ENCODE assay signal across 20 mouse cellular contexts in genomic region chr10:116562210-116562609, GRCm38 (mm10). TPM values are rescaled to one million over a fixed set of nuclear protein-coding genes. Genes with fewer than 3 reads are reported as not detected.
A peak's percentile ranks its signal among the peaks of the same experiment; 100 is the strongest.
DNase-seq lines count a peak whose midpoint lies in the region; ATAC-seq and TF ChIP-seq lines count a peak whose summit lies in the region.
"Had no signal": no experiment of that assay in that cellular context is flagged by ENCODE, and none has a peak within 500 bp of the region (broad histone marks: within the 10 kb centered on the region; RNA-seq: fewer than 3 reads in every experiment).

No protein-coding gene starts in this region.

- TF ChIP-seq POLR2A in MEL (IDR thresholded peaks at IDR 0.05; ENCODE audit: control insufficient read depth in 1 of 2, insufficient read depth in 1 of 2, low read depth in 1 of 2, low read length in 2 of 2, poor library complexity in 1 of 2): no peak

- TF ChIP-seq RAD21 in MEL (IDR thresholded peaks at IDR 0.05; ENCODE audit: low read depth, low read length): no peak

- H3K9me3 ChIP-seq in forebrain, embryonic 14.5 days (replicated peaks; ENCODE audit: control insufficient read depth, low read length): no peaks in the 10 kb centered on the region; the same call in 1 of the 2 replicates
- peaks cover 2% of the 10 kb centered on the region; the same call in 1 of the 2 replicates for H3K9me3 ChIP-seq in forebrain, embryonic 15.5 days
- no peaks in the 10 kb centered on the region for H3K9me3 ChIP-seq in midbrain, embryonic 15.5 days
- no peaks in the 10 kb centered on the region for H3K9me3 ChIP-seq in midbrain, embryonic 16.5 days (replicated peaks; ENCODE audit: control insufficient read depth, low read length, poor library complexity, severe bottlenecking)
- H3K9me3 ChIP-seq in MEL (replicated peaks; ENCODE audit: insufficient read depth, low read length): no peaks in the 10 kb centered on the region
- H3K9me3 ChIP-seq: heart, embryonic 15.5 days; liver, embryonic 13.5 days; neural tube, embryonic 13.5 days; stomach, embryonic 15.5 days had no signal

- no peaks in the 10 kb centered on the region for H3K27me3 ChIP-seq in forebrain, embryonic 14.5 days (replicated peaks; ENCODE audit: control insufficient read depth, insufficient read depth, low read length)
- no peaks in the 10 kb centered on the region for H3K27me3 ChIP-seq in forebrain, embryonic 15.5 days
- no peaks in the 10 kb centered on the region for H3K27me3 ChIP-seq in midbrain, embryonic 15.5 days (replicated peaks)
- H3K27me3 ChIP-seq in midbrain, embryonic 16.5 days (ENCODE audit: control insufficient read depth, insufficient read depth, low read depth, low read length): no peaks in the 10 kb centered on the region
- no peaks in the 10 kb centered on the region for H3K27me3 ChIP-seq in MEL (ENCODE audit: control insufficient read depth in 1 of 2, insufficient read depth in 2 of 2, low read length in 2 of 2)
- H3K27me3 ChIP-seq: heart, embryonic 15.5 days; liver, embryonic 13.5 days; neural tube, embryonic 13.5 days; stomach, embryonic 15.5 days had no signal

- 17% methylated on average over 4 of the region's 4 CpGs for WGBS in forebrain, embryonic 14.5 days
- 12% methylated on average over 4 of the region's 4 CpGs for WGBS in forebrain, embryonic 15.5 days
- WGBS in midbrain, embryonic 15.5 days: 16% methylated on average over 4 of the region's 4 CpGs
- 18% methylated on average over 4 of the region's 4 CpGs for WGBS in midbrain, embryonic 16.5 days

- DNase-seq in forebrain, embryonic 14.5 days (ENCODE audit: low spot score): no peak
- DNase-seq in MEL (ENCODE audit: low read depth, low spot score): no peak
- DNase-seq in layer of hippocampus, adult 8-10 months (ENCODE audit: low spot score in 2 of 2): no peak
- no peak for DNase-seq in urinary bladder, postnatal 25 days (ENCODE audit: low spot score)
- DNase-seq: heart, adult 11 months; kidney, postnatal 14 days; liver, embryonic 13.5 days; lung, postnatal 14 days; right cerebral cortex, postnatal 4 days; thymus, postnatal 36 days had no signal

- no peak overlapping the region for H3K27ac ChIP-seq in forebrain, embryonic 14.5 days (ENCODE audit: low read depth, low read length)
- no peak overlapping the region for H3K27ac ChIP-seq in forebrain, embryonic 15.5 days (replicated peaks)
- no peak overlapping the region for H3K27ac ChIP-seq in midbrain, embryonic 15.5 days
- H3K27ac ChIP-seq in midbrain, embryonic 16.5 days (ENCODE audit: low read length): no peak overlapping the region
- no peak overlapping the region for H3K27ac ChIP-seq in MEL (ENCODE audit: control insufficient read depth, low read depth, low read length)
- H3K27ac ChIP-seq: forebrain, embryonic 10.5 days; heart, embryonic 15.5 days; hindbrain, embryonic 14.5 days; liver, embryonic 13.5 days; neural tube, embryonic 13.5 days; stomach, embryonic 15.5 days had no signal

- H3K79me2 ChIP-seq in MEL (ENCODE audit: control insufficient read depth, insufficient read depth, low read length, poor library complexity): peaks cover 64% of the 10 kb centered on the region

- TF ChIP-seq CTCF in MEL (IDR thresholded peaks at IDR 0.05 in 2 of 3, conservative IDR thresholded peaks at IDR 0.05 in 1 of 3; ENCODE audit: control insufficient read depth in 1 of 3, insufficient read depth in 1 of 3, low read depth in 2 of 3, low read length in 3 of 3, poor library complexity in 1 of 3, severe bottlenecking in 1 of 3): no peak

- no peak overlapping the region for H3K4me3 ChIP-seq in forebrain, embryonic 14.5 days (ENCODE audit: low read depth, low read length)
- no peak overlapping the region for H3K4me3 ChIP-seq in forebrain, embryonic 15.5 days
- no peak overlapping the region for H3K4me3 ChIP-seq in midbrain, embryonic 15.5 days
- no peak overlapping the region for H3K4me3 ChIP-seq in midbrain, embryonic 16.5 days (ENCODE audit: low read depth, low read length)
- H3K4me3 ChIP-seq in MEL (ENCODE audit: control insufficient read depth in 1 of 2, insufficient read depth in 1 of 2, low read depth in 2 of 2, low read length in 2 of 2): no peak overlapping the region
- H3K4me3 ChIP-seq: forebrain, embryonic 10.5 days; heart, embryonic 15.5 days; liver, embryonic 13.5 days; neural tube, embryonic 13.5 days; stomach, embryonic 15.5 days had no signal

- no peak overlapping the region for H3K4me2 ChIP-seq in forebrain, embryonic 14.5 days (ENCODE audit: low read length)
- H3K4me2 ChIP-seq in forebrain, embryonic 15.5 days (replicated peaks): no peak overlapping the region
- H3K4me2 ChIP-seq in midbrain, embryonic 15.5 days: no peak overlapping the region
- H3K4me2 ChIP-seq in midbrain, embryonic 16.5 days (ENCODE audit: low read length): no peak overlapping the region
- H3K4me2 ChIP-seq: heart, embryonic 15.5 days; hindbrain, embryonic 14.5 days; liver, embryonic 13.5 days; neural tube, embryonic 13.5 days; stomach, embryonic 15.5 days had no signal

- H3K4me1 ChIP-seq in forebrain, embryonic 14.5 days (ENCODE audit: control insufficient read depth, insufficient read depth, low read length): 0 out of 2 replicates have a peak, but pooled peaks cover 5% of the 10 kb centered on the region
- peaks cover 14% of the 10 kb centered on the region for H3K4me1 ChIP-seq in forebrain, embryonic 15.5 days
- peaks cover 3% of the 10 kb centered on the region; the same call in 1 of the 2 replicates for H3K4me1 ChIP-seq in midbrain, embryonic 15.5 days
- no peaks in the 10 kb centered on the region for H3K4me1 ChIP-seq in midbrain, embryonic 16.5 days (ENCODE audit: control insufficient read depth, insufficient read depth, low read length)
- peaks cover 6 to 13% of the 10 kb centered on the region in 2 experiments for H3K4me1 ChIP-seq in MEL (ENCODE audit: control insufficient read depth in 1 of 2, insufficient read depth in 2 of 2, low read length in 2 of 2)
- H3K4me1 ChIP-seq: stomach, embryonic 15.5 days had no signal

- no peak for TF ChIP-seq EP300 in MEL (IDR thresholded peaks at IDR 0.05; ENCODE audit: low read depth in 1 of 2, low read length in 2 of 2)

- H3K9ac ChIP-seq in forebrain, embryonic 14.5 days (ENCODE audit: low read length): no peak overlapping the region
- no peak overlapping the region for H3K9ac ChIP-seq in forebrain, embryonic 15.5 days (replicated peaks)
- no peak overlapping the region for H3K9ac ChIP-seq in midbrain, embryonic 15.5 days
- H3K9ac ChIP-seq in midbrain, embryonic 16.5 days (ENCODE audit: low read depth, low read length): no peak overlapping the region
- H3K9ac ChIP-seq in MEL (ENCODE audit: control insufficient read depth, low read depth, low read length, poor library complexity, severe bottlenecking): no peak overlapping the region
- H3K9ac ChIP-seq: heart, embryonic 15.5 days; hindbrain, embryonic 14.5 days; liver, embryonic 13.5 days; neural tube, embryonic 13.5 days; stomach, embryonic 15.5 days had no signal

- no peaks in the 10 kb centered on the region for H3K36me3 ChIP-seq in forebrain, embryonic 14.5 days (ENCODE audit: control insufficient read depth, insufficient read depth, low read length)
- H3K36me3 ChIP-seq in forebrain, embryonic 15.5 days: 0 out of 2 replicates have a peak, but pooled peaks cover 2% of the 10 kb centered on the region
- H3K36me3 ChIP-seq in midbrain, embryonic 15.5 days (replicated peaks): no peaks in the 10 kb centered on the region
- no peaks in the 10 kb centered on the region for H3K36me3 ChIP-seq in midbrain, embryonic 16.5 days (ENCODE audit: control insufficient read depth, insufficient read depth, low read length)
- H3K36me3 ChIP-seq in MEL (ENCODE audit: control insufficient read depth in 1 of 2, insufficient read depth in 2 of 2, low read length in 2 of 2): peaks cover 2 to 12% of the 10 kb centered on the region in 2 experiments; a peak in 3 of 4 replicates
- H3K36me3 ChIP-seq: heart, embryonic 15.5 days; neural tube, embryonic 13.5 days; stomach, embryonic 15.5 days had no signal

- 0 out of 2 replicates have a peak, but pooled peaks have one; percentile 37 for ATAC-seq in forebrain, embryonic 14.5 days
- ATAC-seq in forebrain, embryonic 15.5 days (replicated peaks): no peak
- peak; percentile 48 for ATAC-seq in midbrain, embryonic 15.5 days (replicated peaks)
- ATAC-seq in midbrain, embryonic 16.5 days: no peak
- ATAC-seq in megakaryocyte, adult 5-6 weeks (ENCODE audit: poor library complexity, severe bottlenecking): peak; percentile 59
- ATAC-seq: intestine, postnatal 0 days had no signal

TF ChIP-seq in MEL, 35 proteins besides CTCF, POLR2A, EP300 and RAD21:
- TF ChIP-seq ELF1 (IDR thresholded peaks at IDR 0.05; ENCODE audit: low read depth, low read length) (no peak), ZNF384 (IDR thresholded peaks at IDR 0.05; ENCODE audit: low read depth, low read length) (0 out of 2 replicates have a peak, but pooled peaks have one; percentile 9)
TF ChIP-seq in MEL: peak in this region for 1.

RNA-seq across cellular contexts. Expression of gene Cnot2, which starts 19.1 kb away (rescaled TPM):
- polyA plus RNA-seq in forebrain, embryonic 14.5 days (2014; fragmentation: Nextera tagmentation; extraction: Ambion mirVana): 127 and 148 TPM in 2 replicates
- 117 and 122 TPM in 2 replicates for polyA plus RNA-seq in forebrain, embryonic 15.5 days (2015; fragmentation: Nextera tagmentation; extraction: Ambion mirVana)
- 92.0 and 95.4 TPM in 2 replicates for polyA plus RNA-seq in midbrain, embryonic 15.5 days (2015; fragmentation: Nextera tagmentation; extraction: Ambion mirVana)
- polyA plus RNA-seq in midbrain, embryonic 16.5 days (2015; fragmentation: Nextera tagmentation; extraction: Ambion mirVana): 94.2 and 101 TPM in 2 replicates
- total RNA-seq in MEL (2012; rRNA removed): 84.6 and 88.8 TPM in 2 replicates
- polyA plus RNA-seq in MEL (2012; ENCODE audit: insufficient read depth in 1 of 2, insufficient read length in 2 of 2, low read depth in 1 of 2, low replicate concordance in 2 of 2, missing spikeins in 1 of 2): 100 to 1,000 TPM in 1 of 2 experiments, 10 to 100 TPM in 1; 84.3 to 554 TPM
- total RNA-seq in megakaryocyte, adult 5-6 weeks (2015): 81.1 and 82.9 TPM in 2 replicates
- 102 and 111 TPM in 2 replicates for total RNA-seq in megakaryocyte, adult 5-6 weeks (2017)
- total RNA-seq in layer of hippocampus, adult 8-10 months (2022): 10 to 100 TPM; 63.9 to 92.1 (median 72.4) TPM

Comparison
In these comparisons a context has a peak if more than half of its experiments do, and no peak if none do; other contexts are left out.
1. ATAC-seq: peak in forebrain, embryonic 14.5 days (single experiment), midbrain, embryonic 15.5 days (single experiment) and megakaryocyte, adult 5-6 weeks (single experiment); none in forebrain, embryonic 15.5 days (single experiment) and midbrain, embryonic 16.5 days (single experiment).